Mouse (Mus musculus) cerebellum, adult 9-10 months (tissue): ENCODE data around the gene Ppargc1a.

Experiments used
- DNase-seq: peaks from one replicate; pipeline ENCODE4 v3.0.0; 2022

Ppargc1a gene

GRCm38 (mm10) chr5:51406406-51406805 lies 161.1 kb downstream of the Ppargc1a start:
- no peak for DNase-seq
